Mouse (Mus musculus) CH12.LX (cell line): ENCODE measurements at regions not wholly inside any gene's neighbourhood (a gene's known extent, or its start where the extent isn't known, plus 50 kb on each side); places are given as distances from the start of the nearest gene placed in this dataset.

Source experiments
- DNase-seq: peaks from one replicate; pipeline ENCODE4 v3.0.0-alpha.2; 2013; ENCODE audit errors: extremely low read depth
- H3K27ac ChIP-seq: 2 replicates; pipeline ENCODE4 v1.5.1; 2012; ENCODE audit warnings: low read depth, mild to moderate bottlenecking, control low read depth, moderate library complexity; ENCODE audit not compliant: insufficient read depth
- H3K27me3 ChIP-seq: replicated peaks from 2 replicates; pipeline ENCODE3; 2012; ENCODE audit warnings: inconsistent platforms
- H3K36me3 ChIP-seq, 2 experiments: replicated peaks in 1 of 2; 2 replicates each; pipeline versions ENCODE3 to v1.6.1; 2012; ENCODE audit warnings: inconsistent platforms in 1 of 2, low read length in 1 of 2, mild to moderate bottlenecking in 1 of 2, mixed read lengths in 1 of 2, moderate library complexity in 1 of 2; ENCODE audit not compliant: control insufficient read depth in 1 of 2, insufficient read depth in 1 of 2
- H3K4me1 ChIP-seq, 2 experiments: 2 replicates each; pipeline ENCODE4 v1.6.1; 2012; ENCODE audit warnings: inconsistent platforms in 1 of 2, moderate library complexity in 1 of 2; ENCODE audit not compliant: insufficient read depth in 2 of 2, control insufficient read depth in 1 of 2
- H3K4me2 ChIP-seq: 2 replicates; pipeline ENCODE4 v1.6.1; 2012; ENCODE audit warnings: low read depth, mild to moderate bottlenecking, control low read depth; ENCODE audit not compliant: poor library complexity, insufficient read depth, severe bottlenecking
- H3K4me3 ChIP-seq, 3 experiments: fragments of 150-350 bp in 1 of 3; sonication (generic) in 1 of 3; replicated peaks in 1 of 3; 2 replicates each; pipeline versions ENCODE3 to v1.5.1; 2011 to 2012; ENCODE audit warnings: low read depth in 2 of 3, low read length in 2 of 3, mild to moderate bottlenecking in 2 of 3, moderate library complexity in 2 of 3, control low read depth in 1 of 3, improper control_type of control experiment in 1 of 3, inconsistent platforms in 1 of 3, mixed read lengths in 1 of 3; ENCODE audit not compliant: poor library complexity in 1 of 3
- H3K79me2 ChIP-seq: replicated peaks from 2 replicates; pipeline ENCODE4 v1.6.1; 2012; ENCODE audit warnings: mild to moderate bottlenecking, moderate library complexity; ENCODE audit not compliant: control insufficient read depth, poor library complexity, insufficient read depth, severe bottlenecking; ENCODE audit errors: extremely low read depth
- H3K9ac ChIP-seq: 2 replicates; pipeline ENCODE4 v1.6.1; 2012; ENCODE audit warnings: low read depth, mild to moderate bottlenecking, control low read depth, moderate library complexity; ENCODE audit not compliant: insufficient read depth
- H3K9me3 ChIP-seq: replicated peaks from 2 replicates; pipeline ENCODE3; 2012; ENCODE audit warnings: low read length, inconsistent platforms, mixed read lengths
- BHLHE40 ChIP-seq: IDR thresholded peaks from 2 replicates; pipeline ENCODE4 v1.6.1; 2011; ENCODE audit warnings: mild to moderate bottlenecking, low read depth, low read length, improper control_type of control experiment
- CHD1 ChIP-seq: IDR thresholded peaks from 2 replicates; pipeline ENCODE4 v1.6.1; 2012; ENCODE audit warnings: low read depth, low read length, improper control_type of control experiment, inconsistent platforms
- ELF1 ChIP-seq: IDR thresholded peaks from 2 replicates; pipeline ENCODE4 v1.6.1; 2014; ENCODE audit warnings: low read depth, mild to moderate bottlenecking, inconsistent platforms, low read length, improper control_type of control experiment
- ETS1 ChIP-seq: conservative IDR thresholded peaks from 2 replicates; pipeline ENCODE4 v1.6.1; 2012; ENCODE audit warnings: low read depth, mild to moderate bottlenecking, inconsistent platforms, low read length, improper control_type of control experiment, moderate library complexity
- GABPA ChIP-seq: IDR thresholded peaks from 2 replicates; pipeline ENCODE4 v1.6.1; 2012; ENCODE audit warnings: low read depth, low read length, improper control_type of control experiment, inconsistent platforms; ENCODE audit not compliant: insufficient replicate concordance
- HCFC1 ChIP-seq: IDR thresholded peaks from 2 replicates; pipeline ENCODE4 v1.6.1; 2012; ENCODE audit warnings: low read depth, mild to moderate bottlenecking, inconsistent platforms, low read length, improper control_type of control experiment
- MAFK ChIP-seq: IDR thresholded peaks from 2 replicates; pipeline ENCODE4 v1.6.1; 2011; ENCODE audit warnings: low read length, improper control_type of control experiment; ENCODE audit not compliant: insufficient replicate concordance
- MAX ChIP-seq: IDR thresholded peaks from 2 replicates; pipeline ENCODE4 v1.6.1; 2011; ENCODE audit warnings: low read length, improper control_type of control experiment
- MAZ ChIP-seq: IDR thresholded peaks from 2 replicates; pipeline ENCODE4 v1.6.1; 2012; ENCODE audit warnings: low read depth, mild to moderate bottlenecking, inconsistent platforms, low read length, improper control_type of control experiment, moderate library complexity
- MYC ChIP-seq: IDR thresholded peaks from 2 replicates; pipeline ENCODE4 v1.6.1; 2011; ENCODE audit warnings: low read depth, mild to moderate bottlenecking, improper control_type of control experiment, low read length
- NRF1 ChIP-seq: IDR thresholded peaks from 2 replicates; pipeline ENCODE4 v1.6.1; 2014; ENCODE audit warnings: low read depth, mild to moderate bottlenecking, inconsistent platforms, low read length, improper control_type of control experiment, moderate library complexity
- POLR2A ChIP-seq: IDR thresholded peaks from 2 replicates; pipeline ENCODE4 v1.6.1; 2011; ENCODE audit warnings: low read depth, mild to moderate bottlenecking, improper control_type of control experiment, low read length
- RAD21 ChIP-seq: IDR thresholded peaks from 2 replicates; pipeline ENCODE4 v1.6.1; 2011; ENCODE audit warnings: low read depth, mild to moderate bottlenecking, low read length, improper control_type of control experiment, moderate library complexity
- RCOR1 ChIP-seq: conservative IDR thresholded peaks from 2 replicates; pipeline ENCODE4 v1.6.1; 2012; ENCODE audit warnings: low read depth, mild to moderate bottlenecking, inconsistent platforms, low read length, improper control_type of control experiment
- SMC3 ChIP-seq: IDR thresholded peaks from 2 replicates; pipeline ENCODE4 v1.6.1; 2011; ENCODE audit warnings: low read depth, low read length, improper control_type of control experiment
- UBTF ChIP-seq: IDR thresholded peaks from 2 replicates; pipeline ENCODE4 v1.6.1; 2012; ENCODE audit warnings: low read depth, mild to moderate bottlenecking, inconsistent platforms, low read length, improper control_type of control experiment, moderate library complexity
- USF2 ChIP-seq: conservative IDR thresholded peaks from 2 replicates; pipeline ENCODE4 v1.6.1; 2011; ENCODE audit warnings: low read depth, low read length, improper control_type of control experiment
- ZC3H11A ChIP-seq: IDR thresholded peaks from 2 replicates; pipeline ENCODE4 v1.6.1; 2012; ENCODE audit warnings: low read depth, mild to moderate bottlenecking, inconsistent platforms, low read length, improper control_type of control experiment
- ZKSCAN1 ChIP-seq: IDR thresholded peaks from 2 replicates; pipeline ENCODE4 v1.6.1; 2012; ENCODE audit warnings: low read depth, inconsistent platforms, low read length, improper control_type of control experiment, borderline replicate concordance
- ZMIZ1 ChIP-seq: IDR thresholded peaks from 2 replicates; pipeline ENCODE4 v1.6.1; 2012; ENCODE audit warnings: low read depth, mild to moderate bottlenecking, inconsistent platforms, low read length, improper control_type of control experiment
- dilution Hi-C: fragments of 300-500 bp; cut with MboI; formaldehyde crosslinking; loops from 2 replicates; pipeline ENCODE4 v1.14.3; 2020; ENCODE audit warnings: low sequenced_read_pairs; ENCODE audit not compliant: extremely low pct_unique_long_range_greater_than_20kb, extremely low pct_ligation_motif_present
- in situ Hi-C: fragments of 300-500 bp; cut with MboI; formaldehyde crosslinking; loops from 3 replicates; pipeline ENCODE4 v1.14.3; 2019; ENCODE audit warnings: low sequenced_read_pairs, low pct_ligation_motif_present, low pct_unique_long_range_greater_than_20kb, mixed read lengths

- TF ChIP-seq POLR2A: no peak
These were observed 222.3 kb upstream of the Zic1 start (continued) for GRCm38 (mm10) chr9:91587861-91588260.

- in situ Hi-C loops: no loop called here
These were observed 221.7 kb upstream of the Zic1 start for GRCm38 (mm10) chr9:91587271-91587670.

GRCm38 (mm10) chr9:91586635-91587034 lies 221.0 kb upstream of the Zic1 start:
- no peaks in the 10 kb centered on the region for H3K4me1 ChIP-seq
- H3K36me3 ChIP-seq: no peaks in the 10 kb centered on the region
- no peak overlapping the region for H3K4me3 ChIP-seq
- no peak overlapping the region for H3K9ac ChIP-seq
- no peak overlapping the region for H3K4me2 ChIP-seq
- peaks cover 2% of the 10 kb centered on the region for H3K9me3 ChIP-seq
- H3K79me2 ChIP-seq: no peaks in the 10 kb centered on the region
- dilution Hi-C loops: no loop called here
- TF ChIP-seq ZKSCAN1 (no peak), POLR2A (no peak), ETS1 (no peak), RCOR1 (no peak), MAZ (no peak), BHLHE40 (no peak), HCFC1 (no peak), MAFK (no peak), GABPA (no peak), RAD21 (no peak), SMC3 (no peak), ZC3H11A (no peak), USF2 (no peak), ELF1 (no peak), MAX (no peak), MYC (no peak)
- in situ Hi-C loops: no loop called here
- no peak overlapping the region for H3K27ac ChIP-seq
- no peak for DNase-seq
- no peaks in the 10 kb centered on the region for H3K27me3 ChIP-seq

More at GRCm38 (mm10) chr9:91587271-91587670, 221.7 kb upstream of the Zic1 start:
- dilution Hi-C loops: no loop called here
- no peaks in the 10 kb centered on the region for H3K79me2 ChIP-seq
- no peak overlapping the region for H3K4me3 ChIP-seq
- no peak overlapping the region for H3K27ac ChIP-seq
- H3K9me3 ChIP-seq: peaks cover 2% of the 10 kb centered on the region
- no peak overlapping the region for H3K4me2 ChIP-seq
- H3K4me1 ChIP-seq: no peaks in the 10 kb centered on the region
- TF ChIP-seq ETS1: no peak
- TF ChIP-seq POLR2A: no peak
- TF ChIP-seq ZMIZ1: no peak
- TF ChIP-seq NRF1: no peak
- TF ChIP-seq UBTF: no peak
- no peak for TF ChIP-seq CHD1
- no peak for TF ChIP-seq MYC
- no peaks in the 10 kb centered on the region for H3K27me3 ChIP-seq
- no peak overlapping the region for H3K9ac ChIP-seq
- DNase-seq: no peak
- no peaks in the 10 kb centered on the region for H3K36me3 ChIP-seq
